Mouse (Mus musculus) kidney, adult 2 months (tissue): Measurements from ENCODE around the gene Stam.

Source experiments
- CTCF ChIP-seq: fragments of 200-500 bp; conservative IDR thresholded peaks from 2 replicates; pipeline ENCODE4 v1.5.1; 2011; ENCODE audit warnings: low read depth, mild to moderate bottlenecking, control low read depth, low read length, moderate library complexity, mixed read lengths; ENCODE audit not compliant: insufficient read depth, insufficient read length
- POLR2A ChIP-seq: fragments of 200-500 bp; IDR thresholded peaks from one replicate; pipeline ENCODE4 v1.6.1; 2011; ENCODE audit warnings: low read depth, low read length, control low read depth

DNA sequence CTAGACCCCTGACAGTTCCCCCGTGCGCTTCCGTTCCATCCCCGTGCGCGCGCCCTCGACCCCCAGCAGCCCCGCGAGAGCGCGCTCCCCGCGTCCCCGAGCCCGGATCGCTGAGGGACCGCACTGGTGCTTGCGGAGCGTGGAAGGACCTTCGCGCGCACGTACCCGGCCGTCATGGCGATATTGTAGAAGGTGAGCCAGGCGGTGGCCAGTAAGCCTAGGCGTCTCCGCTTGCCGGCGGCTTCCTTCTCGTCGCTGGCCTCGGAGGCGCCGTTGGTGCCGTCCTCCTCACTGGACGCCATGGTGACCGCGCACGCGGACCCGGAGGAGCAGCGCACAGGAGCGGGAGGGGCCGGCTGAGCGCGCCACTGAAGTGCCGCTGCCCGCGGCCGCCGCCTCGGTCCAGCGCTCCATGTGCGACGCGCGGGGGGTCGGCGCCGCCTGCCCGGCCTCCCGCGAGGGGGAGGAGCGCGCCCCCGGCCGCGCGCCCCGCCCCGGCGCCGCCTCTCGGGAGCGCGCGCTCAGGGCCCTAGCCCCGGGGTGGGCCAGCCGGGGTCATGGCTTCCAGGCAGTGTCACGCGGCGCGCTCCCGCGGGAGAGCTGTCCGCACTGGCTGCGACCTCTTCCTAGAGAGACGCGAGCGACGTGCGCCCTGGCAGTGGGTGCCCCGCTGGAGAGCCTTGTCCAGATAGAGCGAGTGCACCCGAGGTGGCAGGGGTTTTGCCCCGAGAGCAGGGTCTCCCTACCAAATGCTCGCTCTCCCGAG lies 18.1 kb upstream of the Stam start, which contains the start of gene Hacd1:
- TF ChIP-seq POLR2A (no peak), CTCF (no peak)
